Mouse (Mus musculus): ENCODE measurements at regions not wholly inside any gene's neighbourhood (a gene's known extent, or its start where the extent isn't known, plus 50 kb on each side); places are given as distances from the start of the nearest gene placed in this dataset.

DNA sequence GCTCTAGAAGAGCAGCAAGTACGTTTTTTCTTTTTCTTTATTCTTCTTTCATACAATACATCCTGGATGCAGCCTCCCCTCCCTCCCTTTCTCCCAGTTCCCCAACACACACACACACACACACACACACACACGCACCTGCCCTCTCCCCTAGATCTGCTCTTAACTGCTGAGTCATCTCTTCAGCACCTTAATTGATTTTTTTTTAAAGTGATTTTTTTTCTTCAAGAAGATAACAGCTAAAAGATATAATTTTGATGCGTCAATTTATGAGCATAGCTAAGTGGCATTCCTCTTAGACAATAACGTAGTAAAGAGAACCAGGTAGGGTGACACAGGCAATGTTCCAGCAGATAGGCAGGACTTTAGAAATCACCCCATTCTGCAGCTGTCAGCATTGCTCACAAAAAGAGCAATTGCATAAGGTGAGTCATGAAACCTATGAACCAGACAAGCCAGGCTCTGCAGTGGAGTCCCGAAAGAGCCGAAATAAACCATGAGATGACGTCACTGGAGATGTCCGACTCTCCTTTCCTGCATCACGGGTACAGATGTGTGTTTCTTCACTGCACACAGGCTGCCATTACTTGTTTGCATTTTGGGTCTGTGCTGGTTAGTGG lies 63.9 kb upstream of the Tnrc6a start:
- Histone ChIP-seq H3K9me3 (ENCODE audit: control insufficient read depth, low read length) (no peaks in the 10 kb centered on the region), H3K4me3 (replicated peaks; ENCODE audit: low read depth, low read length) (no peak overlapping the region), H3K27ac (replicated peaks; ENCODE audit: low read depth, low read length) (no peak overlapping the region), H3K9ac (replicated peaks; ENCODE audit: low read length) (no peak overlapping the region), H3K27me3 (ENCODE audit: control insufficient read depth, insufficient read depth, low read length) (no peaks in the 10 kb centered on the region), H3K36me3 (ENCODE audit: control insufficient read depth, insufficient read depth, low read length) (no peaks in the 10 kb centered on the region), H3K4me2 (ENCODE audit: low read length) (no peak overlapping the region), H3K4me1 (ENCODE audit: control insufficient read depth, insufficient read depth, low read length) (peaks cover 10% of the 10 kb centered on the region)
- DNase-seq = no peak
- 83% methylated on average over 9 of the region's 9 CpGs for WGBS
- ATAC-seq (ENCODE audit: low FRiP score, low TSS enrichment) = no peak

DNA sequence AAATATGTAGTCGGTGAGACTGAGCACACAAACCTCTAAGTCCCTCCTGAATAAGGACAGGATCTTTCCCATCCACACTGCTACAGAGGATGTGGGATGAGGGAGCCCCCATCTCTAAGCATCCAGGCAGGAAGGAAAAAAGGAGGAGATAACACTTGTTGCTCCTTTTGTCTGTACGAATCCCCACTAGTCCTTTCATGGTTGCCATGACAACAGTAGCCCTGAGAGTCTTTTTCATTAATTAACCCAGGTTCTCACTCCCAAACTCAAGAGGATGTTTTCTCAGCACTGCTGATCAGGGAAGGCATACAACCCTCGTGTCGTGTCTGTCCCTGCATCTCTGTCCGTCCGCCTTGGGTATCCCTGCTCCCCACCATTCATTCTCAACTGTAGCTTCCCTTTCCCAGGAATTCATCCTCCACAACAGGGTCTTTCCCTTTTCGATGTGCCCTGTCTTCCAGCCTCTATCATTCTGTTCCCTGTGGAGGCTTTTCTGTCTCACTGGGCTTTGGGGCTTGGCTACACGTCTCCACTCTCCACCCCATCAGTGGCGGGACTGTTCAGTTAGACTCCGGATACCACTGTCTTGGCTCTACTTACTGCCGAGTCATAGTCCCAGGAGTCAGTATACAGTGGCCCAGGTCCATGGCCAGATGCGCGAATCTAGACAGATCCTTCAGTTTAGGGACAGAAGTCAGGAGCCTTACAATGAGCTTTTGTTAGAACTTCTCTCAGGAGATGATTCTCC lies 60.2 kb upstream of the Tnrc6a start:
- H3K4me1 ChIP-seq (ENCODE audit: control insufficient read depth, insufficient read depth, low read length) = peaks cover 17% of the 10 kb centered on the region
- H3K9me3 ChIP-seq (ENCODE audit: control insufficient read depth, low read length) = no peaks in the 10 kb centered on the region
- H3K4me2 ChIP-seq (ENCODE audit: low read length) = no peak overlapping the region
- ATAC-seq (ENCODE audit: low FRiP score, low TSS enrichment) (no peak), DNase-seq (peak; percentile 80)
- H3K9ac ChIP-seq (replicated peaks; ENCODE audit: low read length) = 0 out of 2 replicates have a peak overlapping the region, but pooled peaks have one; percentile 7
- H3K36me3 ChIP-seq (ENCODE audit: control insufficient read depth, insufficient read depth, low read length) = no peaks in the 10 kb centered on the region
- peak overlapping the region; percentile 66 for H3K27ac ChIP-seq (replicated peaks; ENCODE audit: low read depth, low read length)
- 22% methylated on average over 13 of the region's 13 CpGs for WGBS
- no peak overlapping the region for H3K4me3 ChIP-seq (replicated peaks; ENCODE audit: low read depth, low read length)
- H3K27me3 ChIP-seq (ENCODE audit: control insufficient read depth, insufficient read depth, low read length) = no peaks in the 10 kb centered on the region

DNA sequence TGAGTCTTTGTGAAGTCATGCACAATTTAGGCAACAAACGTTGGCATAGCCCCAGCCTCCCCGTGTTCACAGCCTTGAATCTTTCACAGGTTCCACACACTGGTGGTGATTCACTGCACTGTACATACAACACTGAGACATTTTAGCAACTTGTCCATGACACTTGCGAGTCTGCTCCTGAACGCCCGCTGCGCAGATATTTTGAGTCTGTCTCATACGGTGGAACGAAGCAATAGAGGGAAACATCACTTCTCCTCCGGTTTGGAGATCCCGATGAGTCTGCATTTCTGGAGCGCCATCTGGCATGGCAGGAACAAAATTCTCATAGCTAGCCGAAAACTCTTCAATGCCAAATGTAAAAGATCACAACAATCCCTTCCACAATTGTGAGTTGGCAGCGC lies 57.7 kb upstream of the Tnrc6a start:
- Histone ChIP-seq H3K27me3 (ENCODE audit: control insufficient read depth, insufficient read depth, low read length) (no peaks in the 10 kb centered on the region), H3K36me3 (ENCODE audit: control insufficient read depth, insufficient read depth, low read length) (no peaks in the 10 kb centered on the region), H3K4me2 (ENCODE audit: low read length) (no peak overlapping the region), H3K27ac (replicated peaks; ENCODE audit: low read depth, low read length) (no peak overlapping the region), H3K4me1 (ENCODE audit: control insufficient read depth, insufficient read depth, low read length) (peaks cover 30% of the 10 kb centered on the region), H3K9me3 (ENCODE audit: control insufficient read depth, low read length) (no peaks in the 10 kb centered on the region), H3K4me3 (replicated peaks; ENCODE audit: low read depth, low read length) (no peak overlapping the region), H3K9ac (replicated peaks; ENCODE audit: low read length) (no peak overlapping the region)
- DNase-seq = no peak
- no peak for ATAC-seq (ENCODE audit: low FRiP score, low TSS enrichment)
- WGBS = 93% methylated on average over 13 of the region's 13 CpGs

DNA sequence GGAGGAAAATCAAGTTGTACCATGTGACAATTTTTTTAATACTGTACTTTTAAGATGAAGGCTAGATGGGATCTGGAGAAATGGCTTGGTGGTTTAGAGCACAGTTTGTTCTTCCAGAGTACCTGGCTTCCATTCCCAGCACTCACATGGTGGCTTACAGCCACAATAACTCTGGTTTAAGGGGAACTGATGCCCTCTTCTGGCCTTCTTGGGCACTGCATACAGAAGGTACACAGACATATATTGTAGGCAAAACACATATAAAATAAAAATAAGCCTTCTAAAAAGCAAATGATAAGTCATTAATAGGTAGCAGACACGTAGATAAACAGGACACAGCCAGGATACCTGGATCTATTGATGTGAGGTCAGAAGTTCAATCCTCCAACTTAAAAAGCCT lies 56.3 kb upstream of the Tnrc6a start:
- H3K27me3 ChIP-seq (ENCODE audit: control insufficient read depth, insufficient read depth, low read length) = no peaks in the 10 kb centered on the region
- no peak overlapping the region for H3K9ac ChIP-seq (replicated peaks; ENCODE audit: low read length)
- no peak for DNase-seq
- H3K36me3 ChIP-seq (ENCODE audit: control insufficient read depth, insufficient read depth, low read length) = no peaks in the 10 kb centered on the region
- no peak overlapping the region for H3K27ac ChIP-seq (replicated peaks; ENCODE audit: low read depth, low read length)
- H3K4me3 ChIP-seq (replicated peaks; ENCODE audit: low read depth, low read length) = no peak overlapping the region
- peaks cover 30% of the 10 kb centered on the region for H3K4me1 ChIP-seq (ENCODE audit: control insufficient read depth, insufficient read depth, low read length)
- H3K9me3 ChIP-seq (ENCODE audit: control insufficient read depth, low read length) = no peaks in the 10 kb centered on the region
- no peak overlapping the region for H3K4me2 ChIP-seq (ENCODE audit: low read length)
- ATAC-seq (ENCODE audit: low FRiP score, low TSS enrichment) = no peak
- 92% methylated on average over 1 of the region's 1 CpGs for WGBS

DNA sequence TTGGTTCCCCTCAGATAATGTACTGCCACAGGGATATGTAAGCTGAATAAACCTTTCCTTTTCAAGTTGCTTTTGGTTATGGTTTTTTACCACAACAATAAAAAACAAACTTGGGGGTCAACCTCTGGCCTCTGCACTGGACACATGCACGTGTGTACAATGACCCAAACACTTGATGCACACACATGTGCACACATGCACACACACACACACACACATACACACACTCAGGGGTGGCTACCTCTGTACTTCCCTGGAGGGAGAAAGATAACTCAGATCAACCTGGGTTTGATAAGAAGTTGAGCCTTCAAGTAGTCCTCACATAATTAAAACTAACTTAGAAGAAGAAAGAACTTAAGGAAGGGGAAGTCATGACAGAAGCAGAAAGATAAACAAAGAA lies 55.4 kb upstream of the Tnrc6a start:
- H3K9ac ChIP-seq (replicated peaks; ENCODE audit: low read length) = no peak overlapping the region
- no peaks in the 10 kb centered on the region for H3K9me3 ChIP-seq (ENCODE audit: control insufficient read depth, low read length)
- 67% methylated on average over 1 of the region's 1 CpGs for WGBS
- H3K27me3 ChIP-seq (ENCODE audit: control insufficient read depth, insufficient read depth, low read length) = no peaks in the 10 kb centered on the region
- no peaks in the 10 kb centered on the region for H3K36me3 ChIP-seq (ENCODE audit: control insufficient read depth, insufficient read depth, low read length)
- no peak overlapping the region for H3K4me2 ChIP-seq (ENCODE audit: low read length)
- peaks cover 24% of the 10 kb centered on the region for H3K4me1 ChIP-seq (ENCODE audit: control insufficient read depth, insufficient read depth, low read length)
- no peak for ATAC-seq (ENCODE audit: low FRiP score, low TSS enrichment)
- no peak for DNase-seq
- H3K4me3 ChIP-seq (replicated peaks; ENCODE audit: low read depth, low read length) = no peak overlapping the region
- no peak overlapping the region; the same call in 1 of the 2 replicates for H3K27ac ChIP-seq (replicated peaks; ENCODE audit: low read depth, low read length)

DNA sequence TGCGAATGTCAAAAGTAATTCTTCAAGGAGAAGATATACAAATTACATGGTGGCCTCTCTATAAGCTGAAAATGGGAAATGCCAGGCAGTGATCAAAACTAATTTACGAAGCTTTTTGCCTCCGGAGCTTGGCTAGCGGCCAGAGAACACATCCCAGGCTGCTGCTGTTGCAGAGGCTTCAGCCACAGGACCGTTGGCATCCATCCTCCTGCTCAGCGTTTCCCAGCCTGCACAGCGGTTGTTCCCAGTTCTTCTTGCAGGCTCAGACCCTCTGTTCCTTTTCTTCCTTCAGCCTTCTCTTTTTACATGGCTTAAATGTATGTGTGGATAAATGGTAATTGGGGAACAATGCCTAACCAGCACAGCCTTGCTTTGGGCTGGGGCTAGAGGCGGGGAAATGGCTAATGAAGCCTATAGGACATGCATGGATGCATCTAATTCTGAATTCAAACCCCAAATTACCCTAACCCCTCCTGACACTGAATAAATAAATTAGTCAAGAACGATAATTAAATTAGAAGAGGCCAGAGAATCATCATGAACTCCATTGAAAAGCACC lies 54.9 kb upstream of the Tnrc6a start:
- H3K4me3 ChIP-seq (replicated peaks; ENCODE audit: low read depth, low read length) = no peak overlapping the region
- 11% methylated on average over 9 of the region's 9 CpGs for WGBS
- H3K36me3 ChIP-seq (ENCODE audit: control insufficient read depth, insufficient read depth, low read length) = no peaks in the 10 kb centered on the region
- H3K9me3 ChIP-seq (ENCODE audit: control insufficient read depth, low read length) = no peaks in the 10 kb centered on the region
- H3K9ac ChIP-seq (replicated peaks; ENCODE audit: low read length) = no peak overlapping the region
- DNase-seq = peak; percentile 89
- 0 out of 2 replicates have a peak overlapping the region, but pooled peaks have one; percentile 5 for H3K4me2 ChIP-seq (ENCODE audit: low read length)
- peak overlapping the region; percentile 87 for H3K27ac ChIP-seq (replicated peaks; ENCODE audit: low read depth, low read length)
- peaks cover 20% of the 10 kb centered on the region for H3K4me1 ChIP-seq (ENCODE audit: control insufficient read depth, insufficient read depth, low read length)
- ATAC-seq (ENCODE audit: low FRiP score, low TSS enrichment) = peak; percentile 83
- H3K27me3 ChIP-seq (ENCODE audit: control insufficient read depth, insufficient read depth, low read length) = no peaks in the 10 kb centered on the region

DNA sequence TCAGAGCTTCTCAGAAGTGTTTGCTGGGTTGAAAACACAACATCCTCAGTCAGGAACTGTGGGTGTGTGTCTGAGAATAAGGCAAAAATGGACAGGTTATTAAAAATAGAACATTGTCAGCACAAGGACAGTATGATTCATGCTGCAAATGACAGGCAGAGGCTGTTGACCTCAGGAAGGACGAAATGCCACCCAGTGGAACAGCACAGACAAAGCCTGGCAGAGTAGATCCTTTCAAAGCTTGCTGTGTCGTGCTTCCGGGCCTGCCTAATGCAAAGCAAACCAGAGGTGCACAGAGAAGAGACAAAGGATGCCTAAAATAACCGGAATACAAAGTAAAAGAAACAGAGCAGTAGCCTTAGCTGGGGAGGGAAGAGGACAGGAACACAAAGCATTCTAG lies 54.4 kb upstream of the Tnrc6a start:
- peak; percentile 64 for DNase-seq
- H3K4me2 ChIP-seq (ENCODE audit: low read length) = 0 out of 2 replicates have a peak overlapping the region, but pooled peaks have one; percentile 5
- 6% methylated on average over 4 of the region's 4 CpGs for WGBS

DNA sequence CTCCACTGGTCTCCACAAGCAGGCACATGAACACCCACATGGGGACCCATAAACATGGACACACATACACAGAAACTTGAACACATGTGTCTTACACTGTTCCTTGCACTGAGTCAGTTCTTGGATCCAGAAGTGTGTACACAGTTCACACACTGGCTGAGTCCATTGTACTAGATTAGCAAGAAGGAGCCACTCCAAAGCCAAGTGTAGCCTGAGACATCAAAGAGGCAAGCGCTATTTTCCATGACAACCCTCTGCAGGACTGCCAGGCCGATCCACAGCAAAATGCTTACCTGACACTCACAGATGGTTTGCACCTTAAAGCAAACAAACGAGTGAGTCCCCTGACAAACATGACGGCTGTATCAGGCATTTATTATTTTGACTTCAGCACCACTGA lies 52.8 kb upstream of the Tnrc6a start:
- peaks cover 20% of the 10 kb centered on the region for H3K4me1 ChIP-seq (ENCODE audit: control insufficient read depth, insufficient read depth, low read length)
- H3K4me2 ChIP-seq (ENCODE audit: low read length) = no peak overlapping the region
- DNase-seq (no peak), ATAC-seq (ENCODE audit: low FRiP score, low TSS enrichment) (no peak)
- no peaks in the 10 kb centered on the region for H3K36me3 ChIP-seq (ENCODE audit: control insufficient read depth, insufficient read depth, low read length)
- H3K9me3 ChIP-seq (ENCODE audit: control insufficient read depth, low read length) = no peaks in the 10 kb centered on the region
- H3K27me3 ChIP-seq (ENCODE audit: control insufficient read depth, insufficient read depth, low read length) = no peaks in the 10 kb centered on the region
- no peak overlapping the region for H3K27ac ChIP-seq (replicated peaks; ENCODE audit: low read depth, low read length)
- WGBS = 66% methylated on average over 4 of the region's 4 CpGs
- H3K9ac ChIP-seq (replicated peaks; ENCODE audit: low read length) = no peak overlapping the region
- no peak overlapping the region for H3K4me3 ChIP-seq (replicated peaks; ENCODE audit: low read depth, low read length)

More for the DNA sequence above, 54.4 kb upstream of the Tnrc6a start:
- 0 out of 2 replicates have a peak, but pooled peaks have one; percentile 24 for ATAC-seq (ENCODE audit: low FRiP score, low TSS enrichment)
- Histone ChIP-seq H3K27ac (replicated peaks; ENCODE audit: low read depth, low read length) (peak overlapping the region; percentile 87), H3K9me3 (ENCODE audit: control insufficient read depth, low read length) (no peaks in the 10 kb centered on the region), H3K27me3 (ENCODE audit: control insufficient read depth, insufficient read depth, low read length) (no peaks in the 10 kb centered on the region), H3K36me3 (ENCODE audit: control insufficient read depth, insufficient read depth, low read length) (no peaks in the 10 kb centered on the region), H3K4me1 (ENCODE audit: control insufficient read depth, insufficient read depth, low read length) (peaks cover 20% of the 10 kb centered on the region), H3K9ac (replicated peaks; ENCODE audit: low read length) (no peak overlapping the region), H3K4me3 (replicated peaks; ENCODE audit: low read depth, low read length) (no peak overlapping the region)
